Mouse (Mus musculus): ENCODE data around the gene Nthl1. TPM values are rescaled to one million over a fixed set of nuclear protein-coding genes. Genes with fewer than 3 reads are reported as not detected.

Gene Nthl1
- total RNA-seq, 1 experiment from 2014 or later, result 18.0 TPM

DNA sequence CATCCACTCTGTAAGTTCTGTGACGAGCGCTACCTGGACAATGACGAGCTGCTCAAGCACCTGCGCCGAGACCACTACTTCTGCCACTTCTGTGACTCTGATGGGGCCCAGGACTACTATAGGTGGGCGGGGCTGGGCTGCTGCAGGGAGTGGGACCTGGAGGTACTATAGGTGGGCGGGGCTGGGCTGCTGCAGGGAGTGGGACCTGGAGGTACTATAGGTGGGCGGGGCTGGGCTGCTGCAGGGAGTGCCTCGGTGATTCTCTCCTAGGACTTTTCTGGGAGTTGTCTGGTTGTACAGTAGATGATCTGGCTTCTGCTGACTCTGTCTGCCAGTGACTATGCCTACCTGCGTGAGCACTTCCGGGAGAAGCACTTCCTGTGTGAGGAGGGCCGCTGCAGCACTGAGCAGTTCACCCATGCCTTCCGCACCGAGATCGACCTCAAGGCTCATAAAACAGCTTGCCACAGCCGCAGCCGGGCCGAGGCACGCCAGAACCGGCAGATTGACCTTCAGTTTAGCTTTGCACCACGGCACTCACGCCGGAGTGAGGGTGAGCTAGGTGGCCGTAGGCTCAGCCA lies 45.1 kb downstream of the Nthl1 start:
- ATAC-seq (replicated peaks; ENCODE audit: low read depth, poor library complexity, severe bottlenecking), result no peak

DNA sequence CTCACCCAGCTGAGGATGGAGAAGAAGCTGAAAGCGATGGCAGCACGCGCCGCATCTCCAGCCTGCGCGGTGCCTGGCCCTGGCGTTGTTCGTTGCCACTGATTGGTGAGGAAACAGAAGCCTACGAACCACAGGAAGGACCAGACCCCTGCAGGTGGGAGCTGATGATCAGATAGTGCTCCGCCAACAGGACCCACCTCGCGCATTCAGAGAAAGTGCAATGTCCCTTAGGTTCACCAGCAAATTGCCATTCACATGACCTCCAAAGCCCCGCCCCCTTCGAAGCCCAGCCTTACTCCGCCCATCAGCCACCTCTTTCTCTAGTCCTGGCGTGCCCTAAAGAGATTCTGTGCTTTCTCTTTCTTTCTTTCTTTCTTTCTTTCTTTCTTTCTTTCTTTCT lies 54.0 kb downstream of the Nthl1 start:
- peak; percentile 67 for ATAC-seq (replicated peaks; ENCODE audit: low read depth, poor library complexity, severe bottlenecking)

DNA sequence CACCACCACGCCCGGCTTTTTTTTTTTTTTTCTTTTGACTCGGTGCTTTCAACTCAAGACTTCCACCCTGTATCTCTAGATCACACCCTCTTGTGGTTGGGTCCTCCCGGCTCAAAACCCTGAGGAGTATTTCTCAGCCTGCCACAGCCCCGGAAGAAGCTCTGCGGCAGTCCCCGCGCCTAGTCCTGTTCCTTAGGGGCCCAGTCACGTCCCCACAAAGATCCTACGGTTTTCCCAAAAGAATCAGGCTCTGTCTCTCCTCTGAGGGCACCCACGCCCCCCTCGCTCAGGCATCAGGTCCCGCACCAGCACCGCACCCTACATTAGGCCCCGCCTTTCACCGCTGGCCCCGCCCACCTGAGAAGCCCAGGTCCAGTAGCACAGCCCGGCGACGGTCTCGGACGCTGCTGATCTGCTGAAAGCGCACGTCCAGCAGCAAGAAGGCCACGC lies 54.7 kb downstream of the Nthl1 start:
- ATAC-seq (replicated peaks; ENCODE audit: low read depth, poor library complexity, severe bottlenecking), result peak; percentile 73

GRCm38 (mm10) chr17:24687599-24687998 lies 55.1 kb downstream of the Nthl1 start:
- ATAC-seq (replicated peaks; ENCODE audit: low read depth, poor library complexity, severe bottlenecking), result no peak

Other genes with a start within 250 kb of the Nthl1 start
- 360 and 414 TPM in 2 replicates for gene Rnps1, start 218.1 kb upstream of the Nthl1 start, total RNA-seq (2017)
- 26.0 and 28.7 TPM in 2 replicates for gene Eci1, start 206.0 kb upstream of the Nthl1 start, total RNA-seq (2017)
- gene Dnase1l2, start 189.6 kb upstream of the Nthl1 start, total RNA-seq (2017), result 1.4 TPM in 1 of 2 replicates, not detected in the other
- 10.0 and 15.2 TPM in 2 replicates for gene E4f1, start 162.4 kb upstream of the Nthl1 start, total RNA-seq (2017)
- gene Pgp, start 162.3 kb upstream of the Nthl1 start, total RNA-seq (2017), result 21.6 and 23.5 TPM in 2 replicates
- gene Bricd5, start 158.8 kb upstream of the Nthl1 start, total RNA-seq (2017), result 1.3 TPM in 1 of 2 replicates, not detected in the other
- 9.6 and 25.7 TPM in 2 replicates for gene Mlst8, start 153.6 kb upstream of the Nthl1 start, total RNA-seq (2017)
- gene Caskin1, start 144.1 kb upstream of the Nthl1 start, total RNA-seq (2017), result not detected in 2 replicates
- 59.3 and 60.5 TPM in 2 replicates for gene Traf7, start 104.7 kb upstream of the Nthl1 start, total RNA-seq (2017)
- 0.05 TPM in 1 of 2 replicates, not detected in the other for gene Rab26, start 98.5 kb upstream of the Nthl1 start, total RNA-seq (2017)
- gene Pkd1, start 82.8 kb upstream of the Nthl1 start, total RNA-seq (2017), result 8.3 and 37.4 TPM in 2 replicates
- gene Tsc2, start 50 bp upstream of the Nthl1 start, total RNA-seq (2017), result 39.0 and 52.2 TPM in 2 replicates
- gene Slc9a3r2, start 17.6 kb downstream of the Nthl1 start, total RNA-seq (2017), result 1.3 and 1.4 TPM in 2 replicates
- gene Npw, start 25.8 kb downstream of the Nthl1 start, total RNA-seq (2017), result 0.27 and 1.4 TPM in 2 replicates
- 20.0 and 25.4 TPM in 2 replicates for gene Zfp598, start 37.0 kb downstream of the Nthl1 start, total RNA-seq (2017)
- gene Syngr3, start 57.3 kb downstream of the Nthl1 start, total RNA-seq (2017), result not detected in 2 replicates
- gene Gfer, start 63.5 kb downstream of the Nthl1 start, total RNA-seq (2017), result 30.9 and 44.6 TPM in 2 replicates
- 0.69 and 18.3 TPM in 2 replicates for gene Noxo1, start 63.6 kb downstream of the Nthl1 start, total RNA-seq (2017)
- 43.3 and 46.1 TPM in 2 replicates for gene Tbl3, start 75.0 kb downstream of the Nthl1 start, total RNA-seq (2017)
- not detected in 2 replicates for gene Rnf151, start 85.4 kb downstream of the Nthl1 start, total RNA-seq (2017)
- 1,725 and 1,907 TPM in 2 replicates for gene Rps2, start 85.4 kb downstream of the Nthl1 start, total RNA-seq (2017)
- gene Ndufb10, start 91.8 kb downstream of the Nthl1 start, total RNA-seq (2017), result 192 and 287 TPM in 2 replicates
- 0.50 TPM in 1 of 2 replicates, not detected in the other for gene Rpl3l, start 95.1 kb downstream of the Nthl1 start, total RNA-seq (2017)
- gene Msrb1, start 104.0 kb downstream of the Nthl1 start, total RNA-seq (2017), result 41.2 and 41.7 TPM in 2 replicates
- not detected in 2 replicates for gene Hs3st6, start 120.3 kb downstream of the Nthl1 start, total RNA-seq (2017)
- 0.55 TPM in 1 of 2 replicates, not detected in the other for gene Meiob, start 171.6 kb downstream of the Nthl1 start, total RNA-seq (2017)
- 21.5 and 26.7 TPM in 2 replicates for gene Hagh, start 207.5 kb downstream of the Nthl1 start, total RNA-seq (2017)
- 24.6 and 25.9 TPM in 2 replicates for gene Fahd1, start 217.7 kb downstream of the Nthl1 start, total RNA-seq (2017)
- gene Igfals, start 233.3 kb downstream of the Nthl1 start, total RNA-seq (2017), result not detected in 2 replicates

Measured in common myeloid progenitor, adult 5-6 weeks (primary cell).